Mouse (Mus musculus) heart, adult 2 months (tissue): ENCODE results near the gene Sdhaf2.

ENCODE experiments used
- CTCF ChIP-seq: fragments of 200-600 bp; IDR thresholded peaks from 2 replicates; pipeline ENCODE4 v1.8.1; 2022; ENCODE audit warnings: antibody characterized with exemption, mild to moderate bottlenecking, moderate library complexity
- POLR2A ChIP-seq: fragments of 200-500 bp; IDR thresholded peaks from 2 replicates; pipeline ENCODE4 v1.6.1; 2011; ENCODE audit warnings: mild to moderate bottlenecking, low read depth, low read length, control low read depth; ENCODE audit not compliant: insufficient read depth

DNA sequence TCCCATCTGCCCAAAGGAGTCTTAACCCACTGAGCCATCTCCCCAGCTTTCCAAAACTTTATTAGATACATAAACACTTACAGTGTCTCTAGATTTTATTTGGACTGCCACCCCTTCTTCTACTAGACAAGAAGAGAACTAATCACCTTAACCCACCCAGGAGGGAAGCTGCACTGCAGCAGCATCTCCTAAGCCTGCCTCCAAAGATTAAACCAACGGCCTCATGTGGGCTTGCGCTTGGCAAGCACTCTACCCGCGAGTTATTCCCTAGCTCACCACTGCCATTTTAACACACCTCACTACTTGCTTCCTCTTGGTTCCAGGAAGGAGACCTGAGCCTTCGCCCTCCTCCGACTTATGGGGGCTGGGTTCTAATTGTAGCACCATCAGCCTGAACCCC, 38.3 kb upstream of the Sdhaf2 start:
- TF ChIP-seq CTCF (no peak), POLR2A (no peak)
